ENCODE assay signal across 10 mouse cellular contexts in genomic region chr1:34140686-34141085, GRCm38 (mm10).
A peak's percentile ranks its signal among the peaks of the same experiment; 100 is the strongest.
DNase-seq lines count a peak whose midpoint lies in the region; ATAC-seq and TF ChIP-seq lines count a peak whose summit lies in the region.
"Had no signal": no experiment of that assay in that cellular context is flagged by ENCODE, and none has a peak within 500 bp of the region (broad histone marks: within the 10 kb centered on the region; RNA-seq: fewer than 3 reads in every experiment).

No protein-coding gene starts in this region.

- intact Hi-C loops in gastrocnemius, adult 2 months (cut with DNase I) = no loop called here

- WGBS in neural tube, embryonic 13.5 days = 32% methylated on average over 3 of the region's 3 CpGs
- 63% methylated on average over 3 of the region's 3 CpGs for WGBS in stomach, embryonic 15.5 days

- 0 out of 2 replicates have a peak overlapping the region, but pooled peaks have one; percentile 26 for H3K9ac ChIP-seq in neural tube, embryonic 13.5 days
- no peak overlapping the region for H3K9ac ChIP-seq in stomach, embryonic 15.5 days

- H3K4me3 ChIP-seq in gastrocnemius, adult 2 months = no peak overlapping the region
- no peak overlapping the region for H3K4me3 ChIP-seq in neural tube, embryonic 13.5 days
- H3K4me3 ChIP-seq in stomach, embryonic 15.5 days (replicated peaks) = no peak overlapping the region
- H3K4me3 ChIP-seq: left cerebral cortex, adult 2 months had no signal

- no peaks in the 10 kb centered on the region for H3K9me3 ChIP-seq in neural tube, embryonic 13.5 days
- no peaks in the 10 kb centered on the region for H3K9me3 ChIP-seq in stomach, embryonic 15.5 days

- H3K4me2 ChIP-seq in neural tube, embryonic 13.5 days = no peak overlapping the region
- H3K4me2 ChIP-seq in stomach, embryonic 15.5 days = no peak overlapping the region

- H3K4me1 ChIP-seq in neural tube, embryonic 13.5 days (replicated peaks) = peaks cover 22% of the 10 kb centered on the region
- peaks cover 5% of the 10 kb centered on the region for H3K4me1 ChIP-seq in stomach, embryonic 15.5 days

- 0 out of 2 replicates have a peak, but pooled peaks cover 4% of the 10 kb centered on the region for H3K36me3 ChIP-seq in neural tube, embryonic 13.5 days
- H3K36me3 ChIP-seq in stomach, embryonic 15.5 days = no peaks in the 10 kb centered on the region

- H3K27ac ChIP-seq in gastrocnemius, adult 2 months = peak overlapping the region; percentile 50
- H3K27ac ChIP-seq in neural tube, embryonic 13.5 days (replicated peaks) = no peak overlapping the region
- H3K27ac ChIP-seq in stomach, embryonic 15.5 days = peak overlapping the region; percentile 57
- H3K27ac ChIP-seq: left cerebral cortex, adult 2 months had no signal

- peak; percentile 62 for DNase-seq in gastrocnemius, adult 2 months
- no peak for DNase-seq in gastrocnemius, postnatal 10 days
- DNase-seq in neural tube, embryonic 10.5 days (ENCODE audit: extremely low spot score, low spot score) = no peak
- DNase-seq in cerebellum, postnatal 36 days = peak; percentile 60
- DNase-seq in gastrocnemius, postnatal 25 days = no peak
- DNase-seq in spleen, postnatal 36 days (ENCODE audit: low spot score in 2 of 2) = no peak

- H3K27me3 ChIP-seq in neural tube, embryonic 13.5 days = no peaks in the 10 kb centered on the region
- H3K27me3 ChIP-seq in stomach, embryonic 15.5 days (replicated peaks) = no peaks in the 10 kb centered on the region

- TF ChIP-seq CTCF in gastrocnemius, adult 2 months (IDR thresholded peaks at IDR 0.05) = no peak

- ATAC-seq in neural tube, embryonic 13.5 days (ENCODE audit: low read depth) = no peak
- ATAC-seq in stomach, embryonic 15.5 days (ENCODE audit: insufficient read depth, low FRiP score, low read depth) = no peak
- ATAC-seq: activated CD4-positive, CD25-positive, alpha-beta regulatory T cell, adult 4 months had no signal

Comparison
In these comparisons a context has a peak if more than half of its experiments do, and no peak if none do; other contexts are left out.
1. DNase-seq: peak in gastrocnemius, adult 2 months (single experiment) and cerebellum, postnatal 36 days (2 of 2); none in gastrocnemius, postnatal 10 days (single experiment), neural tube, embryonic 10.5 days (single experiment), gastrocnemius, postnatal 25 days (single experiment) and spleen, postnatal 36 days (0 of 2).